Mouse (Mus musculus) kidney, adult 2 months (tissue): Measurements from ENCODE around the gene Dlk1. TPM values are rescaled to one million over a fixed set of nuclear protein-coding genes. Genes with fewer than 3 reads are reported as not detected.

Experiments used
- DNase-seq: peaks from one replicate; pipeline ENCODE4 v3.0.0; 2021
- H3K27ac ChIP-seq: fragments of 200-500 bp; 2 replicates; pipeline ENCODE4 v1.5.1; 2012; ENCODE audit warnings: low read depth, low read length, control low read depth, inconsistent platforms; ENCODE audit not compliant: insufficient read depth
- H3K27me3 ChIP-seq: fragments of 200-500 bp; replicated peaks from 2 replicates; pipeline ENCODE4 v1.6.1; 2012; ENCODE audit warnings: mild to moderate bottlenecking, moderate library complexity, low read length, inconsistent platforms; ENCODE audit not compliant: control insufficient read depth, insufficient read depth
- H3K36me3 ChIP-seq: fragments of 200-500 bp; 2 replicates; pipeline ENCODE4 v1.6.1; 2012; ENCODE audit warnings: mild to moderate bottlenecking, moderate library complexity, low read length, inconsistent platforms; ENCODE audit not compliant: control insufficient read depth, insufficient read depth
- H3K4me1 ChIP-seq: fragments of 200-500 bp; 2 replicates; pipeline ENCODE4 v1.6.1; 2011; ENCODE audit warnings: low read length; ENCODE audit not compliant: control insufficient read depth, insufficient read depth
- H3K4me3 ChIP-seq: fragments of 200-500 bp; 2 replicates; pipeline ENCODE4 v1.5.1; 2011; ENCODE audit warnings: mild to moderate bottlenecking, low read depth, low read length, control low read depth; ENCODE audit not compliant: insufficient read depth
- CTCF ChIP-seq: fragments of 200-500 bp; conservative IDR thresholded peaks from 2 replicates; pipeline ENCODE4 v1.5.1; 2011; ENCODE audit warnings: low read depth, mild to moderate bottlenecking, control low read depth, low read length, moderate library complexity, mixed read lengths; ENCODE audit not compliant: insufficient read depth, insufficient read length
- POLR2A ChIP-seq: fragments of 200-500 bp; IDR thresholded peaks from one replicate; pipeline ENCODE4 v1.6.1; 2011; ENCODE audit warnings: low read depth, low read length, control low read depth
- WGBS: fragments of 180-500 bp; shearing (Covaris S2); methylation state at CpG from one replicate; pipeline ENCODE4 v1.1.7; 2018; 5-methylcytosine and 5-hydroxymethylcytosine counted together
- polyA plus RNA-seq: library from polyadenylated mRNA; depleted of rRNA; stranded (reverse); fragments of >200 nt; gene quantifications from 2 replicates; pipeline ENCODE4 v1.2.3, GENCODE M21; 2012

The Dlk1 gene
- polyA plus RNA-seq, 1 experiment = 3.4 TPM

DNA sequence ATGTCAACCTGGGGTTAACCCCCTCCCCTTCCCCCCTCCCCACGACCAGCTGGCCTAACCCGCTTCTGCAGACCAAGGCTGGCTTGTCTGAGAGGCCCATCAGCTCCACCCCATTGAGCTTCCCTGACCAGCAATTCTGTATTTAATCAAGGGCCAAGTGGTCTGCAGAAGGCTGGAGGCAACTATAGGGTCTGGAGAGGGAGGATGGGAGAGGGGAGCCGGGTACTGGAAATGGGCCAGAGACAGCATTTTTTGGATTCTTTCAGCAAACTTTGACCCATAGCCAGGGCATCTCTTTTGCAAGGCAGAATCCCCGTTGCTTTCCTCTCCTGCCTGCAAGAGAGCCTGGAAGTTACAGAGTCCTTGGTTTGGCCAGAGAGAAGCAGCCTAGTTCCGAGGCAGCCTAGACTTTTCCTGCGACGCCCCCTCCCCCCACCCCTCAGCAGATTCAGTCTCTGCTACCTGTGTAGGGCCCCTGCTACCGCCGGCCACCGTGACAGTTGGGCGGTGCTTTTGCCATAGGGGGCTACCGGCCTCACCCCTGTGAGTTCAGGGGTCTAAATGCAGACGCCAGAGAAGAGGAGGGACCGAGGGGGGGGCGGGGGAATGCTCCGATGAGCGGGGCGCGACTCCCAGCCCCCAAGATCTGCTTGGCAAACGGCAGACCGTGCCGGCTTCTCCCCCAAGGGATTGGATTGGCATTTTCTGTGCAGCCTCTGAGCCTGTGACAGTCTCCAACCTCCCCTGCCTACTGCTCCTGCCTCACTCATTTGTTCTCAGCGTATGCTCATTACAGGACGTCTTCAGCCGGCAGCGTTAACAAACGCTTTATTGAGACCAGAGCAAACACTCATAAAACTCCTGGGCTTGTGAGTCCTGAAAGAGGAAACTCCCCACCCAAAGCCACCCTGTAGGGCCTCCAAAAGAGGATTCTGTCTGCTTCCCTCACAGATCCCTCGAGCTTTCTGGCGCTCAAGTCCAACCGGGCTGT, 2.9 kb upstream of the Dlk1 start:
- Histone ChIP-seq H3K36me3 (no peaks in the 10 kb centered on the region), H3K4me1 (no peaks in the 10 kb centered on the region), H3K27me3 (no peaks in the 10 kb centered on the region), H3K27ac (no peak overlapping the region), H3K4me3 (no peak overlapping the region)
- no peak for TF ChIP-seq CTCF
- no peak for TF ChIP-seq POLR2A
- WGBS = 3% methylated on average over 30 of the region's 30 CpGs
- DNase-seq = no peak

DNA sequence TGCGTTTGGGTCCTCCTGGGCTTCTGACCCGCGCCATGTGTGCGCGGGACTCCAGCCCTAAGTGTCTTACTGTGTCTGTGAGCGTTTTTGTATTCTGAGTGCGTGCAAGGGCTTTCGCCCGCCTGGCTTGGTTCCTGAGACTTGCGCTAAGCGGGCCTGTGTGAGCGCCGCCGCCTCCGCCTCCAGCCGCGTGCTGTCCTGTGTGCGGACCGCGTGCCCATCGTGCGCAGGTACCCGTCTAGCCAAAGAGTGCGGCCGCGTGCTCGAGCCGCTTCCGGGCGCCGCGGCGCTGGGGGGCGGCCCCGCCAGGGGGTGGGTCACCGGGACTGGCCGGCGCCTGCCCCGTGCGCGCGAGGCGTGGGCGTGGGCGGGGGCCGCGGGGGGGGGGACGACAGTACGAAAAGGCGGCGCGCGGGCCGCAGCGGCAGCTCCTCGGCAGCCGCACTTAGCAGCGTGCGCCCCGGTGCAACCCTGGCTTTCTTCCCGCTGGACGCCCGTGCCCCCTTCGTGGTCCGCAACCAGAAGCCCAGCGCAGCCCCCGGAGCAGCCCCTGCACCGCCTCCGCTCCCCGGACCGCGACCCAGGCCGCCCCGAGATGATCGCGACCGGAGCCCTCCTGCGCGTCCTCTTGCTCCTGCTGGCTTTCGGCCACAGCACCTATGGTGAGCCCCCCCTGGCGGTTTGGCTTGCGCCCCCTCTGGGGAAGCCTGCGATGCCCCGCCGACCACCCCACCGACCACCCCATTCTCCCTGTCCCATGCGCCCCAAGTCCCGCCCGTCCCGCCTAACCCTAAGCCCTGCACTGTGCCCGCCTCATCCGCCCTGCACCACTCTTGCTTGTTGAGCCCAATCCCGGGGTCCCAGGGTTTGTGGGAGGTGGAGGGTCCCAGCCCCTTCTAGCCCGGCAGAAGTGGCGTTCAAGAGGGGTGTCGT, 708 bp downstream of the Dlk1 start:
- H3K4me3 ChIP-seq = no peak overlapping the region
- WGBS = 3% methylated on average over 90 of the region's 96 CpGs
- no peaks in the 10 kb centered on the region for H3K36me3 ChIP-seq
- no peak overlapping the region for H3K27ac ChIP-seq
- H3K4me1 ChIP-seq = no peaks in the 10 kb centered on the region
- no peak for DNase-seq
- TF ChIP-seq POLR2A (no peak), CTCF (no peak)
- H3K27me3 ChIP-seq = no peaks in the 10 kb centered on the region

DNA sequence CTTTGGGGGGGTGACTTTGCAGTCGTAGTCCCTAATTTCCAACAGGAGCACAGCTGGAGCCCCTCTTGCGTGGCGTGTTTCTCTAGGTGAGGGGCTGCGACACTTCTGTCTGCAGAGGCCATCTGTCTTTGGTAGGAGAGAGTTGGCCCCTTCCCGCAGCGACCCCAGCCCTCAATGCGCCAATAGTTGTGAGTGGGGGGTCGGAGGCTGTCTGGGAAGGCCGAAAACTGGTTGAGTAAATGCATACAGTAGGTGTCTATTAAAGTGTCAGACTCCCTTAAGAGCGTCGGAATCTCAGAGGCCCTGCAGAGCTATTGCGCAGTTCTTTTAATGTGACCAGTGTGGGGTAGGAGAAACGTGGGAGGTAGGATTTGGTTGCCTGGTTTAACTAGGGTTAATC, 1.5 kb downstream of the Dlk1 start:
- H3K27ac ChIP-seq = no peak overlapping the region
- no peaks in the 10 kb centered on the region for H3K36me3 ChIP-seq
- TF ChIP-seq POLR2A = no peak
- no peak for TF ChIP-seq CTCF
- WGBS = 38% methylated on average over 13 of the region's 13 CpGs
- H3K4me3 ChIP-seq = no peak overlapping the region
- H3K4me1 ChIP-seq = no peaks in the 10 kb centered on the region
- DNase-seq = no peak
- H3K27me3 ChIP-seq = no peaks in the 10 kb centered on the region

DNA sequence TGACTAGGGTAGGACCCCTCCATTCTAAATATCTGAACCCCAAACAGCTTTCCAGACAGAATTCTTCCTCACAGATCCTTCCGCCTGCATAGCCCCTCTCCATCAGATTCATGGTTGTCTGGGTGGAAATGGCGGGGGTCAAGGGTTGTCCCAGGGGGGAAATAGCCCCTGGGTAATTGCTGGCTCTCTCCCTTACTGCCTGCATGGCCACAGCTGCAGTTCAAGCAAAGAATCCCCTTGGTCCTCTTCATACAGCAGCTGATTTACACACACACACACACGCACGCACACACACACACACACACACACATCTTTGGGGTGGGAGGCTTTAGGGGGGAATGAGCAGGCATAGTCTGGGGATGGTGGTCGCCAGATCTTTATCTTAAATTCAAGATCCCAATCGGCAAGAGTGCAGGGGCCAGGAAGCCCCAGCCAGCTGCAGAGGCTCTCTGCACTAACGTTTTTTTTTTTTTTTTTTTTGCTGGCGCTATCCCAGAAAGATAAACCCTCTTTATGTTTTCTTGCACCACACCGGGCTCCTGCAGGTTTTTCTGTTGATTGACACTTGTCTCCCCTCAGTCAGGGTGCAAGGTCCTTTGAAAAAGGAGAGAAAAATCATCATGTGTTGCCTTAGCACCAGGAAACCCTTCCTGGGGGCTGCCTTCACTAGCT, 4.0 kb downstream of the Dlk1 start:
- no peak overlapping the region for H3K27ac ChIP-seq
- 32% methylated on average over 9 of the region's 9 CpGs for WGBS
- DNase-seq = no peak
- H3K27me3 ChIP-seq = no peaks in the 10 kb centered on the region
- H3K4me1 ChIP-seq = no peaks in the 10 kb centered on the region
- TF ChIP-seq POLR2A = no peak
- TF ChIP-seq CTCF = no peak
- H3K4me3 ChIP-seq = no peak overlapping the region
- H3K36me3 ChIP-seq = no peaks in the 10 kb centered on the region

DNA sequence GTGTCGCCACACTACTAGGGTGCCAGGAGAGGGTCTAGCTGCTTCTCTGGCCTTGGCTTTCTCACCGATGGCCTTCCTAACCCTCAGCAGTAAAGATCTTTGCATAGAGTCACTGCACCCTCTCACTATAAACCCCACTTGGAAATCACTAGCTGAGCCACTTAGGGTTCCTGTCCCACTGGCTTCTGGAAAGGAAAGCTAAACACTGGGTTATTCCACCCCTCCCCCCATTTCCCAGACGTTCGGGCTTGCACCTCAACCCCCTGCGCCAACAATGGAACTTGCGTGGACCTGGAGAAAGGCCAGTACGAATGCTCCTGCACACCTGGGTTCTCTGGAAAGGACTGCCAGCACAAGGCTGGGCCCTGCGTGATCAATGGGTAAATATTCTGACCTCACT, 5.2 kb downstream of the Dlk1 start:
- TF ChIP-seq CTCF = no peak
- no peak for TF ChIP-seq POLR2A
- no peaks in the 10 kb centered on the region for H3K27me3 ChIP-seq

DNA sequence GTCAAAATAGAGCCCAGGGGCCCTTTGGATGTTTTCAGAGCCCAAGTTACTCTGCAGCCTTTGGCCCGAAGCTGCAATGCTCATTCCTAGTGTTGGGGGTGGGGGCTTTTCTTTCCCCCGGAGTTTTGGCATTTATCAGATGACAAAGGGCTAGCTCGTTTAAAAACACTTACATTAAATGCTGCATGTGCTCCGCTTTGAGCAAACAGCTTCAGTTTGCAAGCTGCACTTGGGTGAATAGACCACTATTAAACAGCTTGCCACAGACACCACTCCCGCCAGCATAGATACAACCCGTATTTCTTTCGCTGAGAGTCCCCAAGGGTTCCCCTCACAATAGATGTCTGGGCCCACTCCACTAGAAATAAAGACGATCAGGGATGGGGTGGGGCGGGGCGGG, 6.3 kb downstream of the Dlk1 start:
- Histone ChIP-seq H3K27me3 (no peaks in the 10 kb centered on the region), H3K4me3 (no peak overlapping the region), H3K27ac (no peak overlapping the region), H3K36me3 (no peaks in the 10 kb centered on the region), H3K4me1 (no peaks in the 10 kb centered on the region)
- no peak for DNase-seq
- WGBS = 36% methylated on average over 10 of the region's 10 CpGs
- TF ChIP-seq POLR2A (no peak), CTCF (no peak)

More for the DNA sequence above, 5.2 kb downstream of the Dlk1 start:
- Histone ChIP-seq H3K27ac (no peak overlapping the region), H3K4me3 (no peak overlapping the region), H3K36me3 (no peaks in the 10 kb centered on the region), H3K4me1 (no peaks in the 10 kb centered on the region)
- no peak for DNase-seq
- WGBS = 67% methylated on average over 8 of the region's 8 CpGs
